Mouse (Mus musculus) embryonic facial prominence, embryonic 14.5 days (tissue): Measurements from ENCODE around the gene Afdn. TPM values are rescaled to one million over a fixed set of nuclear protein-coding genes. Genes with fewer than 3 reads are reported as not detected.
A peak's percentile ranks its signal among the peaks of the same experiment; 100 is the strongest.

ENCODE experiments used
- ATAC-seq: fragments of 200-750 bp; cut with Nextera tagmentation; 2 replicates; pipeline ENCODE4 v1.8.0; 2017; ENCODE audit warnings: low read depth, moderate number of reproducible peaks, moderate TSS enrichment
- DNase-seq: peaks from one replicate; pipeline ENCODE4 v3.0.0-alpha.2; 2015; ENCODE audit warnings: low spot score
- H3K27ac ChIP-seq: fragments of 300-500 bp; sonication (generic); replicated peaks from 2 replicates; pipeline ENCODE4 v1.5.1; 2014; ENCODE audit warnings: low read depth, mild to moderate bottlenecking, low read length, moderate library complexity
- H3K27me3 ChIP-seq: fragments of 300-500 bp; sonication (generic); replicated peaks from 2 replicates; pipeline ENCODE4 v1.6.1; 2014; ENCODE audit warnings: low read length; ENCODE audit not compliant: control insufficient read depth, insufficient read depth
- H3K36me3 ChIP-seq: fragments of 300-500 bp; sonication (generic); 2 replicates; pipeline ENCODE4 v1.6.1; 2014; ENCODE audit warnings: low read length, mixed read lengths; ENCODE audit not compliant: control insufficient read depth, insufficient read depth
- H3K4me1 ChIP-seq: fragments of 300-500 bp; sonication (generic); 2 replicates; pipeline ENCODE4 v1.6.1; 2014; ENCODE audit warnings: antibody characterized with exemption, low read length; ENCODE audit not compliant: control insufficient read depth, insufficient read depth
- H3K4me2 ChIP-seq: fragments of 300-500 bp; sonication (generic); 2 replicates; pipeline ENCODE4 v1.6.1; 2014; ENCODE audit warnings: low read depth, mild to moderate bottlenecking, low read length, moderate library complexity, mixed read lengths
- H3K4me3 ChIP-seq: fragments of 300-500 bp; sonication (generic); 2 replicates; pipeline ENCODE4 v1.5.1; 2014; ENCODE audit warnings: low read depth, mild to moderate bottlenecking, low read length
- H3K9ac ChIP-seq: fragments of 300-500 bp; sonication (generic); 2 replicates; pipeline ENCODE4 v1.6.1; 2014; ENCODE audit warnings: low read depth, mild to moderate bottlenecking, low read length, moderate library complexity, mixed read lengths
- H3K9me3 ChIP-seq: fragments of 300-500 bp; sonication (generic); 2 replicates; pipeline ENCODE4 v1.6.1; 2016; ENCODE audit warnings: low read length; ENCODE audit not compliant: control insufficient read depth
- WGBS: fragments of 180-500 bp; shearing (Covaris S2); extraction: QIAGEN DNeasy Blood & Tissue Kit; methylation state at CpG from one replicate; pipeline ENCODE4 v1.1.7; 2014; 5-methylcytosine and 5-hydroxymethylcytosine counted together
- polyA plus RNA-seq: library from polyadenylated mRNA; unstranded; fragments of >200 nt; fragmentation: Nextera tagmentation; extraction: Ambion mirVana; gene quantifications from 2 replicates; pipeline ENCODE4 v1.2.1, GENCODE M21; 2014

The Afdn gene
- polyA plus RNA-seq, 1 experiment from 2014 or later, result 69.3 TPM

- H3K36me3 ChIP-seq, result peaks cover 29% of the 10 kb centered on the region
- no peak overlapping the region for H3K4me3 ChIP-seq
- H3K27me3 ChIP-seq, result no peaks in the 10 kb centered on the region
- no peaks in the 10 kb centered on the region for H3K9me3 ChIP-seq
- H3K27ac ChIP-seq, result no peak overlapping the region
- DNase-seq (no peak), ATAC-seq (no peak)
- H3K9ac ChIP-seq, result no peak overlapping the region
- WGBS, result 71% methylated on average over 1 of the region's 1 CpGs
- no peak overlapping the region for H3K4me2 ChIP-seq
- H3K4me1 ChIP-seq, result no peaks in the 10 kb centered on the region
Measured at GRCm38 (mm10) chr17:13855396-13855795, 95.1 kb downstream of the Afdn start.

GRCm38 (mm10) chr17:13856429-13857090 lies 96.2 kb downstream of the Afdn start:
- Histone ChIP-seq H3K27me3 (no peaks in the 10 kb centered on the region), H3K4me3 (no peak overlapping the region), H3K36me3 (peaks cover 33% of the 10 kb centered on the region), H3K9me3 (no peaks in the 10 kb centered on the region), H3K4me1 (no peaks in the 10 kb centered on the region), H3K27ac (no peak overlapping the region), H3K4me2 (no peak overlapping the region), H3K9ac (no peak overlapping the region)
- DNase-seq, result no peak
- ATAC-seq, result 0 out of 2 replicates have a peak, but pooled peaks have one; percentile 18
- 78% methylated on average over 5 of the region's 5 CpGs for WGBS

- H3K9ac ChIP-seq, result no peak overlapping the region
- peaks cover 24% of the 10 kb centered on the region for H3K36me3 ChIP-seq
- no peak overlapping the region for H3K4me3 ChIP-seq
- H3K27me3 ChIP-seq, result no peaks in the 10 kb centered on the region
- ATAC-seq (no peak), DNase-seq (no peak)
- H3K27ac ChIP-seq, result no peak overlapping the region
- H3K4me1 ChIP-seq, result peaks cover 12% of the 10 kb centered on the region
- 82% methylated on average over 5 of the region's 5 CpGs for WGBS
- H3K9me3 ChIP-seq, result no peaks in the 10 kb centered on the region
- no peak overlapping the region for H3K4me2 ChIP-seq
Measured at GRCm38 (mm10) chr17:13865340-13865739, 105.0 kb downstream of the Afdn start.

- Histone ChIP-seq H3K36me3 (peaks cover 10% of the 10 kb centered on the region; the same call in 1 of the 2 replicates), H3K4me1 (peaks cover 12% of the 10 kb centered on the region), H3K27me3 (no peaks in the 10 kb centered on the region), H3K4me3 (0 out of 2 replicates have a peak overlapping the region, but pooled peaks have one; percentile 10), H3K9ac (0 out of 2 replicates have a peak overlapping the region, but pooled peaks have one; percentile 6), H3K9me3 (no peaks in the 10 kb centered on the region), H3K4me2 (peak overlapping the region; percentile 43), H3K27ac (peak overlapping the region; percentile 81)
- ATAC-seq (peak; percentile 41; the same call in 1 of the 2 replicates), DNase-seq (peak; percentile 66)
- WGBS, result 40% methylated on average over 3 of the region's 3 CpGs
Measured at GRCm38 (mm10) chr17:13866951-13867351, 106.6 kb downstream of the Afdn start.

- Histone ChIP-seq H3K9me3 (no peaks in the 10 kb centered on the region), H3K27ac (peak overlapping the region; percentile 81), H3K36me3 (peaks cover 7% of the 10 kb centered on the region; the same call in 1 of the 2 replicates), H3K4me2 (peak overlapping the region; percentile 43), H3K9ac (0 out of 2 replicates have a peak overlapping the region, but pooled peaks have one; percentile 6), H3K27me3 (no peaks in the 10 kb centered on the region), H3K4me1 (peaks cover 12% of the 10 kb centered on the region), H3K4me3 (peak overlapping the region; percentile 10; the same call in 1 of the 2 replicates)
- WGBS, result 15% methylated on average over 6 of the region's 6 CpGs
- DNase-seq (peak; percentile 71), ATAC-seq (peak; percentile 70)
Measured at GRCm38 (mm10) chr17:13867475-13867874, 107.1 kb downstream of the Afdn start.

GRCm38 (mm10) chr17:13870236-13870635 lies 109.9 kb downstream of the Afdn start:
- H3K4me2 ChIP-seq, result no peak overlapping the region
- no peaks in the 10 kb centered on the region for H3K27me3 ChIP-seq
- ATAC-seq, result no peak
- H3K4me3 ChIP-seq, result no peak overlapping the region
- peaks cover 12% of the 10 kb centered on the region for H3K4me1 ChIP-seq
- DNase-seq, result no peak
- WGBS, result 85% methylated on average over 1 of the region's 1 CpGs
- H3K9ac ChIP-seq, result no peak overlapping the region
- H3K36me3 ChIP-seq, result no peaks in the 10 kb centered on the region
- H3K27ac ChIP-seq, result no peak overlapping the region
- no peaks in the 10 kb centered on the region for H3K9me3 ChIP-seq

- Histone ChIP-seq H3K9me3 (no peaks in the 10 kb centered on the region), H3K27me3 (no peaks in the 10 kb centered on the region), H3K27ac (no peak overlapping the region), H3K36me3 (no peaks in the 10 kb centered on the region), H3K4me2 (no peak overlapping the region), H3K9ac (no peak overlapping the region), H3K4me3 (no peak overlapping the region), H3K4me1 (no peaks in the 10 kb centered on the region)
- no peak for DNase-seq
- 92% methylated on average over 1 of the region's 1 CpGs for WGBS
- ATAC-seq, result no peak
Measured at GRCm38 (mm10) chr17:13874245-13874644, 113.9 kb downstream of the Afdn start.

GRCm38 (mm10) chr17:13877460-13877859 lies 117.1 kb downstream of the Afdn start:
- no peak for ATAC-seq
- Histone ChIP-seq H3K36me3 (peaks cover 13% of the 10 kb centered on the region), H3K27ac (no peak overlapping the region), H3K9me3 (no peaks in the 10 kb centered on the region), H3K9ac (no peak overlapping the region), H3K27me3 (no peaks in the 10 kb centered on the region), H3K4me1 (no peaks in the 10 kb centered on the region), H3K4me2 (no peak overlapping the region), H3K4me3 (no peak overlapping the region)
- DNase-seq, result no peak

GRCm38 (mm10) chr17:13879731-13880130 lies 119.4 kb downstream of the Afdn start:
- Histone ChIP-seq H3K4me1 (no peaks in the 10 kb centered on the region), H3K9ac (no peak overlapping the region), H3K36me3 (peaks cover 24% of the 10 kb centered on the region), H3K27ac (no peak overlapping the region), H3K4me3 (no peak overlapping the region), H3K9me3 (no peaks in the 10 kb centered on the region), H3K4me2 (no peak overlapping the region), H3K27me3 (no peaks in the 10 kb centered on the region)
- 76% methylated on average over 1 of the region's 1 CpGs for WGBS
- DNase-seq (no peak), ATAC-seq (no peak)
